Mouse (Mus musculus) CH12.LX (cell line): ENCODE results near the gene Ifit1bl1.

ENCODE experiments used
- CTCF ChIP-seq, 2 experiments: IDR thresholded peaks in 1 of 2; conservative IDR thresholded peaks in 1 of 2; 2 replicates each; pipeline ENCODE4 v1.5.1; 2011 to 2012; ENCODE audit warnings: low read depth in 2 of 2, low read length in 2 of 2, improper control_type of control experiment in 1 of 2, inconsistent platforms in 1 of 2, mild to moderate bottlenecking in 1 of 2, moderate library complexity in 1 of 2
- MAFK ChIP-seq: IDR thresholded peaks from 2 replicates; pipeline ENCODE4 v1.6.1; 2011; ENCODE audit warnings: low read length, improper control_type of control experiment; ENCODE audit not compliant: insufficient replicate concordance
- MAX ChIP-seq: IDR thresholded peaks from 2 replicates; pipeline ENCODE4 v1.6.1; 2011; ENCODE audit warnings: low read length, improper control_type of control experiment
- MYC ChIP-seq: IDR thresholded peaks from 2 replicates; pipeline ENCODE4 v1.6.1; 2011; ENCODE audit warnings: low read depth, mild to moderate bottlenecking, improper control_type of control experiment, low read length
- NELFE ChIP-seq: IDR thresholded peaks from 2 replicates; pipeline ENCODE4 v1.6.1; 2011; ENCODE audit warnings: low read depth, low read length, improper control_type of control experiment
- POLR2A ChIP-seq: IDR thresholded peaks from 2 replicates; pipeline ENCODE4 v1.6.1; 2011; ENCODE audit warnings: low read depth, mild to moderate bottlenecking, improper control_type of control experiment, low read length
- SMC3 ChIP-seq: IDR thresholded peaks from 2 replicates; pipeline ENCODE4 v1.6.1; 2011; ENCODE audit warnings: low read depth, low read length, improper control_type of control experiment
- TCF12 ChIP-seq: IDR thresholded peaks from 2 replicates; pipeline ENCODE4 v1.6.1; 2014; ENCODE audit warnings: low read depth, mild to moderate bottlenecking, inconsistent platforms, low read length, improper control_type of control experiment
- UBTF ChIP-seq: IDR thresholded peaks from 2 replicates; pipeline ENCODE4 v1.6.1; 2012; ENCODE audit warnings: low read depth, mild to moderate bottlenecking, inconsistent platforms, low read length, improper control_type of control experiment, moderate library complexity
- USF1 ChIP-seq: IDR thresholded peaks from 2 replicates; pipeline ENCODE4 v1.6.1; 2014; ENCODE audit warnings: low read depth, mild to moderate bottlenecking, inconsistent platforms, low read length, improper control_type of control experiment
- USF2 ChIP-seq: conservative IDR thresholded peaks from 2 replicates; pipeline ENCODE4 v1.6.1; 2011; ENCODE audit warnings: low read depth, low read length, improper control_type of control experiment

DNA sequence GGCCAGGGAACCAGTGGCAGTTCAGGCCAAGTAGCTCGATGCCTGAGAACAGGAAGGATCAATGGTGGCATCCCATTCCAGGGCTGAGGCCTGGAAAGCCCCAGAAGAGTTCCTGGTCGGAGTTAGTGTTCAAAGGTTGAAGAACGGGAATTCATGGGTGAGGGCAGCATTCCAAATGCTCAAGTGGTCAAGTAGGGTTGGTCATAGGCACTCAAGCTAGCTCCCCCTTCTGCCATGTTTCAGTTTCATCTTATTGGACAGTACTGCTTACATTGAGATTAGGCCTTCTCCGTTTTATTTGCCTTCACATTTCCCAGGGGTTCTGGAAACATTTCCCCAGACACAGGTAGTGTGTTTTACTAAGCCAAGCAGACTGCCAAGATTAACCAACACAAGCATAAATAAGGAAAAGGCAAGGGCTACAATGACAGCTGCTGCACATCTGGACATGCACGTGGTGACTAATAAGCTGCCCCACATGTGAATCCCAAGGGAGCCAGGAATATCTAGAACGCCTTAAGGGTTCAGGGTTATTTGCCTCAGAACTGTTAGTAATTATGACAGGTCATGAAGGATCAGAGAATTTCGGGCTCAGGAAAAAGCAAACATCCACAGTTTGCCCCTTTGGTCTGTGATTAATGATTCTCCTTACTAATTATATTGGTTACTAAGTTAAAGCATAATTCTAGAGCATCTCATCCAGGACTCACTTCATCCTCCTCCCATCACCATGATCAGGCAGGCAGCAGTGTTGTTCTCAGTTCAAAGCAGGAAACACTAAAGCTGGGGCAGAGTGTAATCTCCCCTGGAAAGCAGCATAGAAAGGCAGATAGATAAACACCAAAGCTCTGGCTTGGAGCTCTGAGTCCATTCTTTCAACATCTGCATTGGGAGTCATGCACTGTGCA is 32.5 kb downstream of the Ifit1bl1 start:
- no peak for TF ChIP-seq NELFE
- TF ChIP-seq CTCF (conservative IDR thresholded peaks at IDR 0.05 in 1 of 2, IDR thresholded peaks at IDR 0.05 in 1 of 2; ENCODE audit: low read depth in 2 of 2, low read length in 2 of 2): no peak
- no peak for TF ChIP-seq USF2
- TF ChIP-seq SMC3: no peak
- TF ChIP-seq TCF12: no peak
- no peak for TF ChIP-seq MYC
- TF ChIP-seq USF1: no peak
- no peak for TF ChIP-seq POLR2A
- no peak for TF ChIP-seq UBTF
- no peak for TF ChIP-seq MAFK
- no peak for TF ChIP-seq MAX
